Mouse (Mus musculus) hindbrain, embryonic 15.5 days (tissue): Measurements from ENCODE around the gene Nfatc2ip. TPM values are rescaled to one million over a fixed set of nuclear protein-coding genes. Genes with fewer than 3 reads are reported as not detected.
A peak's percentile ranks its signal among the peaks of the same experiment; 100 is the strongest.

Experiments
- ATAC-seq: fragments of 200-750 bp; cut with Nextera tagmentation; 2 replicates; pipeline ENCODE4 v1.8.0; 2017; ENCODE audit warnings: low read depth, moderate number of reproducible peaks, moderate TSS enrichment; ENCODE audit not compliant: low FRiP score
- H3K27ac ChIP-seq: fragments of 300-500 bp; sonication (generic); replicated peaks from 2 replicates; pipeline ENCODE4 v1.5.1; 2015; ENCODE audit warnings: mild to moderate bottlenecking, inconsistent platforms
- H3K27me3 ChIP-seq: fragments of 300-500 bp; sonication (generic); 2 replicates; pipeline ENCODE4 v1.6.1; 2015; ENCODE audit warnings: control low read depth, inconsistent platforms
- H3K36me3 ChIP-seq: fragments of 300-500 bp; sonication (generic); 2 replicates; pipeline ENCODE4 v1.6.1; 2015; ENCODE audit warnings: control low read depth, inconsistent platforms
- H3K4me1 ChIP-seq: fragments of 300-500 bp; sonication (generic); replicated peaks from 2 replicates; pipeline ENCODE4 v1.6.1; 2015; ENCODE audit warnings: control low read depth, inconsistent platforms
- H3K4me2 ChIP-seq: fragments of 300-500 bp; sonication (generic); 2 replicates; pipeline ENCODE4 v1.6.1; 2015; ENCODE audit warnings: moderate library complexity, mild to moderate bottlenecking, inconsistent platforms
- H3K4me3 ChIP-seq: fragments of 300-500 bp; sonication (generic); 2 replicates; pipeline ENCODE4 v1.5.1; 2015; ENCODE audit warnings: mild to moderate bottlenecking, inconsistent platforms
- H3K9ac ChIP-seq: fragments of 300-500 bp; sonication (generic); 2 replicates; pipeline ENCODE4 v1.6.1; 2015; ENCODE audit warnings: inconsistent platforms
- H3K9me3 ChIP-seq: fragments of 300-500 bp; sonication (generic); 2 replicates; pipeline ENCODE4 v1.6.1; 2016; ENCODE audit warnings: control low read depth, inconsistent platforms
- WGBS: fragments of 180-500 bp; shearing (Covaris S2); methylation state at CpG from one replicate; pipeline ENCODE4 v1.1.7; 2015; 5-methylcytosine and 5-hydroxymethylcytosine counted together
- polyA plus RNA-seq: library from polyadenylated mRNA; unstranded; fragments of >200 nt; fragmentation: Nextera tagmentation; extraction: Ambion mirVana; gene quantifications from 2 replicates; pipeline ENCODE4 v1.2.1, GENCODE M21; 2015

The Nfatc2ip gene
- polyA plus RNA-seq, 1 experiment from 2014 or later: 2.7 TPM

- H3K27ac ChIP-seq: peak within 1 kb of the TSS; percentile 91
- H3K4me3 ChIP-seq: peak within 1 kb of the TSS; percentile 58
- peaks cover 6% of the 10 kb centered on the region for H3K36me3 ChIP-seq
- H3K9ac ChIP-seq: peak within 1 kb of the TSS; percentile 70
- H3K4me1 ChIP-seq: peaks cover 23% of the 10 kb centered on the region
- no peaks in the 10 kb centered on the region for H3K9me3 ChIP-seq
- H3K4me2 ChIP-seq: peak within 1 kb of the TSS; percentile 63
- no peaks in the 10 kb centered on the region for H3K27me3 ChIP-seq
- peak; percentile 95 for ATAC-seq
- WGBS: under 1% methylated on average over 79 of the region's 82 CpGs
These were observed 32.3 kb upstream of the Nfatc2ip start, which contains the start of gene Rabep2 for GRCm38 (mm10) chr7:126428631-126429502. TSS of gene Rabep2 (plus strand) at chr7:126428759.

- WGBS: 18% methylated on average over 4 of the region's 4 CpGs
- Histone ChIP-seq H3K4me1 (peaks cover 23% of the 10 kb centered on the region), H3K9ac (peak overlapping the region; percentile 70), H3K9me3 (no peaks in the 10 kb centered on the region), H3K36me3 (peaks cover 4% of the 10 kb centered on the region; the same call in 1 of the 2 replicates), H3K4me3 (peak overlapping the region; percentile 58), H3K4me2 (peak overlapping the region; percentile 63), H3K27ac (peak overlapping the region; percentile 91), H3K27me3 (no peaks in the 10 kb centered on the region)
- no peak for ATAC-seq
These were observed 31.6 kb upstream of the Nfatc2ip start for GRCm38 (mm10) chr7:126428154-126428553.

- no peaks in the 10 kb centered on the region for H3K27me3 ChIP-seq
- peaks cover 23% of the 10 kb centered on the region for H3K4me1 ChIP-seq
- WGBS: 70% methylated on average over 12 of the region's 13 CpGs
- H3K4me2 ChIP-seq: peak overlapping the region; percentile 63; the same call in 1 of the 2 replicates
- no peak overlapping the region for H3K9ac ChIP-seq
- ATAC-seq: no peak
- no peaks in the 10 kb centered on the region for H3K36me3 ChIP-seq
- no peak overlapping the region for H3K27ac ChIP-seq
- no peak overlapping the region for H3K4me3 ChIP-seq
- no peaks in the 10 kb centered on the region for H3K9me3 ChIP-seq
These were observed 30.9 kb upstream of the Nfatc2ip start for GRCm38 (mm10) chr7:126427323-126427860.

GRCm38 (mm10) chr7:126424161-126424560, 27.6 kb upstream of the Nfatc2ip start:
- Histone ChIP-seq H3K9me3 (no peaks in the 10 kb centered on the region), H3K4me1 (peaks cover 12% of the 10 kb centered on the region), H3K36me3 (no peaks in the 10 kb centered on the region), H3K4me2 (no peak overlapping the region), H3K27ac (no peak overlapping the region), H3K4me3 (no peak overlapping the region), H3K27me3 (no peaks in the 10 kb centered on the region), H3K9ac (no peak overlapping the region)
- no peak for ATAC-seq
- 84% methylated on average over 6 of the region's 6 CpGs for WGBS

GRCm38 (mm10) chr7:126421756-126422155, 25.2 kb upstream of the Nfatc2ip start:
- no peak for ATAC-seq
- Histone ChIP-seq H3K36me3 (no peaks in the 10 kb centered on the region), H3K9me3 (no peaks in the 10 kb centered on the region), H3K4me1 (no peaks in the 10 kb centered on the region), H3K9ac (no peak overlapping the region), H3K4me2 (no peak overlapping the region), H3K4me3 (no peak overlapping the region), H3K27me3 (no peaks in the 10 kb centered on the region), H3K27ac (no peak overlapping the region)
- WGBS: 91% methylated on average over 5 of the region's 5 CpGs

- H3K27me3 ChIP-seq: no peaks in the 10 kb centered on the region
- no peak overlapping the region for H3K4me3 ChIP-seq
- no peaks in the 10 kb centered on the region for H3K4me1 ChIP-seq
- WGBS: 78% methylated on average over 3 of the region's 3 CpGs
- H3K27ac ChIP-seq: no peak overlapping the region
- no peak for ATAC-seq
- H3K4me2 ChIP-seq: no peak overlapping the region
- no peak overlapping the region for H3K9ac ChIP-seq
- H3K36me3 ChIP-seq: no peaks in the 10 kb centered on the region
- no peaks in the 10 kb centered on the region for H3K9me3 ChIP-seq
These were observed 22.0 kb upstream of the Nfatc2ip start for GRCm38 (mm10) chr7:126418496-126418895.

GRCm38 (mm10) chr7:126417606-126418005, 21.1 kb upstream of the Nfatc2ip start:
- H3K9me3 ChIP-seq: no peaks in the 10 kb centered on the region
- H3K4me2 ChIP-seq: no peak overlapping the region
- no peak overlapping the region for H3K9ac ChIP-seq
- no peak overlapping the region for H3K27ac ChIP-seq
- H3K4me3 ChIP-seq: no peak overlapping the region
- no peak for ATAC-seq
- 81% methylated on average over 4 of the region's 4 CpGs for WGBS
- H3K36me3 ChIP-seq: no peaks in the 10 kb centered on the region
- no peaks in the 10 kb centered on the region for H3K4me1 ChIP-seq
- no peaks in the 10 kb centered on the region for H3K27me3 ChIP-seq

- WGBS: 12% methylated on average over 8 of the region's 8 CpGs
- ATAC-seq: no peak
- no peaks in the 10 kb centered on the region for H3K27me3 ChIP-seq
- H3K9ac ChIP-seq: no peak overlapping the region
- H3K4me1 ChIP-seq: no peaks in the 10 kb centered on the region
- no peaks in the 10 kb centered on the region for H3K9me3 ChIP-seq
- H3K36me3 ChIP-seq: no peaks in the 10 kb centered on the region
- H3K27ac ChIP-seq: no peak overlapping the region
- no peak overlapping the region for H3K4me3 ChIP-seq
- H3K4me2 ChIP-seq: no peak overlapping the region
These were observed 20.5 kb upstream of the Nfatc2ip start for GRCm38 (mm10) chr7:126417045-126417444.

GRCm38 (mm10) chr7:126416615-126417014, 20.1 kb upstream of the Nfatc2ip start:
- no peaks in the 10 kb centered on the region for H3K9me3 ChIP-seq
- H3K27ac ChIP-seq: no peak overlapping the region
- H3K4me1 ChIP-seq: no peaks in the 10 kb centered on the region
- H3K4me2 ChIP-seq: no peak overlapping the region
- H3K4me3 ChIP-seq: no peak overlapping the region
- ATAC-seq: no peak
- 59% methylated on average over 2 of the region's 2 CpGs for WGBS
- no peak overlapping the region for H3K9ac ChIP-seq
- H3K27me3 ChIP-seq: no peaks in the 10 kb centered on the region
- H3K36me3 ChIP-seq: no peaks in the 10 kb centered on the region

GRCm38 (mm10) chr7:126414725-126415124, 18.2 kb upstream of the Nfatc2ip start, which contains the start of gene Cd19:
TSS of gene Cd19 (minus strand) at chr7:126414889.
- WGBS: 90% methylated on average over 6 of the region's 6 CpGs

GRCm38 (mm10) chr7:126411061-126411460, 14.5 kb upstream of the Nfatc2ip start:
- H3K4me1 ChIP-seq: no peaks in the 10 kb centered on the region
- no peaks in the 10 kb centered on the region for H3K36me3 ChIP-seq
- H3K9me3 ChIP-seq: no peaks in the 10 kb centered on the region
- no peaks in the 10 kb centered on the region for H3K27me3 ChIP-seq
- H3K4me3 ChIP-seq: no peak overlapping the region
- no peak overlapping the region for H3K9ac ChIP-seq
- H3K4me2 ChIP-seq: no peak overlapping the region
- WGBS: 93% methylated on average over 4 of the region's 4 CpGs
- no peak overlapping the region for H3K27ac ChIP-seq
- no peak for ATAC-seq

More at GRCm38 (mm10) chr7:126414725-126415124, 18.2 kb upstream of the Nfatc2ip start, which contains the start of gene Cd19:
- Histone ChIP-seq H3K27ac (no peak within 1 kb of the TSS), H3K27me3 (no peaks in the 10 kb centered on the region), H3K4me1 (no peaks in the 10 kb centered on the region), H3K9ac (no peak within 1 kb of the TSS), H3K36me3 (no peaks in the 10 kb centered on the region), H3K9me3 (no peaks in the 10 kb centered on the region), H3K4me2 (no peak within 1 kb of the TSS), H3K4me3 (no peak within 1 kb of the TSS)
- no peak for ATAC-seq

GRCm38 (mm10) chr7:126408686-126409085, 12.1 kb upstream of the Nfatc2ip start:
- no peaks in the 10 kb centered on the region for H3K36me3 ChIP-seq
- no peak overlapping the region for H3K27ac ChIP-seq
- no peaks in the 10 kb centered on the region for H3K9me3 ChIP-seq
- no peak overlapping the region for H3K4me2 ChIP-seq
- ATAC-seq: no peak
- 83% methylated on average over 2 of the region's 2 CpGs for WGBS
- H3K4me1 ChIP-seq: no peaks in the 10 kb centered on the region
- no peak overlapping the region for H3K9ac ChIP-seq
- no peaks in the 10 kb centered on the region for H3K27me3 ChIP-seq
- no peak overlapping the region for H3K4me3 ChIP-seq
